Mouse (Mus musculus): ENCODE data around the gene Vmn1r222. TPM values are rescaled to one million over a fixed set of nuclear protein-coding genes. Genes with fewer than 3 reads are reported as not detected.

The Vmn1r222 gene
- not detected for polyA plus RNA-seq (2014; fragmentation: Illumina TruSeq; extraction: RNeasy Lipid Tissue Mini Kit (QIAGEN cat#74804); ENCODE audit: insufficient read depth, low read depth, low replicate concordance)

GRCm38 (mm10) chr13:23235847-23236246 is at the start of gene Vmn1r222:
Gene Vmn1r222 (minus strand): TSS chr13:23235947.

GRCm38 (mm10) chr13:23246834-23247233 is 11.1 kb upstream of the Vmn1r222 start, which contains the start of gene Vmn1r223:
Gene Vmn1r223 (plus strand): TSS chr13:23247134.

GRCm38 (mm10) chr13:23213827-23214226 is 21.9 kb downstream of the Vmn1r222 start, which contains the start of gene Vmn1r221:
Gene Vmn1r221 (plus strand): TSS chr13:23214127.

GRCm38 (mm10) chr13:23187875-23188274 is 47.9 kb downstream of the Vmn1r222 start, which contains the start of gene Vmn1r220:
Gene Vmn1r220 (minus strand): TSS chr13:23187975.

Other genes with a start within 250 kb of the Vmn1r222 start
- gene Vmn1r213, start 228.3 kb downstream of the Vmn1r222 start, polyA plus RNA-seq (2014; fragmentation: Illumina TruSeq; extraction: RNeasy Lipid Tissue Mini Kit (QIAGEN cat#74804); ENCODE audit: insufficient read depth, low read depth, low replicate concordance) = not detected
- not detected for gene Vmn1r214, start 205.5 kb downstream of the Vmn1r222 start, polyA plus RNA-seq (2014; fragmentation: Illumina TruSeq; extraction: RNeasy Lipid Tissue Mini Kit (QIAGEN cat#74804); ENCODE audit: insufficient read depth, low read depth, low replicate concordance)
- not detected for gene Vmn1r215, start 167.9 kb downstream of the Vmn1r222 start, polyA plus RNA-seq (2014; fragmentation: Illumina TruSeq; extraction: RNeasy Lipid Tissue Mini Kit (QIAGEN cat#74804); ENCODE audit: insufficient read depth, low read depth, low replicate concordance)
- not detected for gene Vmn1r217, start 117.7 kb downstream of the Vmn1r222 start, polyA plus RNA-seq (2014; fragmentation: Illumina TruSeq; extraction: RNeasy Lipid Tissue Mini Kit (QIAGEN cat#74804); ENCODE audit: insufficient read depth, low read depth, low replicate concordance)
- not detected for gene Vmn1r218, start 102.8 kb downstream of the Vmn1r222 start, polyA plus RNA-seq (2014; fragmentation: Illumina TruSeq; extraction: RNeasy Lipid Tissue Mini Kit (QIAGEN cat#74804); ENCODE audit: insufficient read depth, low read depth, low replicate concordance)
- gene Vmn1r219, start 76.6 kb downstream of the Vmn1r222 start, polyA plus RNA-seq (2014; fragmentation: Illumina TruSeq; extraction: RNeasy Lipid Tissue Mini Kit (QIAGEN cat#74804); ENCODE audit: insufficient read depth, low read depth, low replicate concordance) = not detected
- gene Vmn1r220, start 48.0 kb downstream of the Vmn1r222 start, polyA plus RNA-seq (2014; fragmentation: Illumina TruSeq; extraction: RNeasy Lipid Tissue Mini Kit (QIAGEN cat#74804); ENCODE audit: insufficient read depth, low read depth, low replicate concordance) = not detected
- not detected for gene Vmn1r221, start 21.8 kb downstream of the Vmn1r222 start, polyA plus RNA-seq (2014; fragmentation: Illumina TruSeq; extraction: RNeasy Lipid Tissue Mini Kit (QIAGEN cat#74804); ENCODE audit: insufficient read depth, low read depth, low replicate concordance)
- not detected for gene Vmn1r223, start 11.2 kb upstream of the Vmn1r222 start, polyA plus RNA-seq (2014; fragmentation: Illumina TruSeq; extraction: RNeasy Lipid Tissue Mini Kit (QIAGEN cat#74804); ENCODE audit: insufficient read depth, low read depth, low replicate concordance)
- 7.0 TPM for gene Zfp322a, start 133.3 kb upstream of the Vmn1r222 start, polyA plus RNA-seq (2014; fragmentation: Illumina TruSeq; extraction: RNeasy Lipid Tissue Mini Kit (QIAGEN cat#74804); ENCODE audit: insufficient read depth, low read depth, low replicate concordance)
- gene Abt1, start 187.9 kb upstream of the Vmn1r222 start, polyA plus RNA-seq (2014; fragmentation: Illumina TruSeq; extraction: RNeasy Lipid Tissue Mini Kit (QIAGEN cat#74804); ENCODE audit: insufficient read depth, low read depth, low replicate concordance) = 4.5 TPM
- gene Btn1a1, start 230.0 kb upstream of the Vmn1r222 start, polyA plus RNA-seq (2014; fragmentation: Illumina TruSeq; extraction: RNeasy Lipid Tissue Mini Kit (QIAGEN cat#74804); ENCODE audit: insufficient read depth, low read depth, low replicate concordance) = not detected

All from lung, adult 10 weeks (tissue).